ENCODE assay signal across 14 mouse cellular contexts in genomic region chr16:57349039-57349438, GRCm38 (mm10). TPM values are rescaled to one million over a fixed set of nuclear protein-coding genes. Genes with fewer than 3 reads are reported as not detected.
DNase-seq lines count a peak whose midpoint lies in the region; TF ChIP-seq lines count a peak whose summit lies in the region.
"Had no signal": no experiment of that assay in that cellular context is flagged by ENCODE, and none has a peak within 500 bp of the region (broad histone marks: within the 10 kb centered on the region; RNA-seq: fewer than 3 reads in every experiment).

No protein-coding gene starts in this region.

- WGBS in heart, adult 2 months, result 62% methylated on average over 3 of the region's 3 CpGs

- H3K36me3 ChIP-seq in heart, adult 2 months (ENCODE audit: control insufficient read depth, insufficient read depth, low read length), result no peaks in the 10 kb centered on the region
- H3K36me3 ChIP-seq: heart, embryonic 15.5 days; limb, embryonic 12.5 days had no signal

- no peaks in the 10 kb centered on the region; the same call in 1 of the 2 replicates for H3K4me1 ChIP-seq in heart, adult 2 months (ENCODE audit: control insufficient read depth, insufficient read depth, low read length)

- H3K9ac ChIP-seq in heart, adult 2 months (ENCODE audit: low read depth, low read length), result no peak overlapping the region
- H3K9ac ChIP-seq: forebrain, postnatal 0 days; heart, embryonic 15.5 days; hindbrain, embryonic 14.5 days; limb, embryonic 12.5 days; liver, postnatal 0 days had no signal

- H3K4me3 ChIP-seq in heart, adult 2 months, result no peak overlapping the region
- H3K4me3 ChIP-seq: heart, embryonic 15.5 days; limb, embryonic 12.5 days had no signal

- intact Hi-C loops in heart, adult 2 months (cut with DNase I), result loop anchor here (5.0 kb wide), 1 partner anchor 82 kb away; no protein-coding TSS in a partner anchor
- intact Hi-C loops in gastrocnemius, postnatal 14 days (cut with DNase I; ENCODE audit: low total_unique reads), result no loop called here

- peak; percentile 55 to 71 for DNase-seq in heart, adult 2 months
- DNase-seq in heart, adult 8-10 months (ENCODE audit: low spot score), result no peak
- DNase-seq in adrenal gland, postnatal 14 days, result peak; percentile 62
- DNase-seq in brain, adult 2 months (ENCODE audit: low read depth, low spot score), result peak; percentile 56
- peak; percentile 45 for DNase-seq in gastrocnemius, postnatal 14 days
- DNase-seq in testis, postnatal 14 days (ENCODE audit: low spot score), result no peak
- no peak for DNase-seq in thymus, postnatal 25 days
- DNase-seq: forebrain, postnatal 0 days; kidney, adult 11 months; liver, postnatal 0 days; right cerebral cortex, postnatal 4 days had no signal

- no peak for TF ChIP-seq POLR2A in heart, adult 2 months (IDR thresholded peaks at IDR 0.05; ENCODE audit: insufficient read depth, low read depth, low read length)

- no peaks in the 10 kb centered on the region for H3K27me3 ChIP-seq in heart, adult 2 months (ENCODE audit: control insufficient read depth, insufficient read depth, low read length)
- H3K27me3 ChIP-seq: heart, embryonic 15.5 days; limb, embryonic 12.5 days had no signal

- H3K27ac ChIP-seq in heart, adult 2 months, result peak overlapping the region; percentile 43
- H3K27ac ChIP-seq: heart, embryonic 15.5 days; hindbrain, embryonic 14.5 days had no signal

- TF ChIP-seq EP300 in heart, adult 2 months (IDR thresholded peaks at IDR 0.05; ENCODE audit: insufficient read depth, low read depth, low read length), result peak; percentile 96

- no peak for TF ChIP-seq CTCF in heart, adult 2 months (IDR thresholded peaks at IDR 0.05)

- no peaks in the 10 kb centered on the region for H3K79me2 ChIP-seq in heart, adult 2 months (replicated peaks; ENCODE audit: control insufficient read depth, insufficient read depth, low read length)

RNA-seq across cellular contexts. Expression of gene Filip1l, which starts 3.9 kb away (rescaled TPM):
- total RNA-seq in heart, adult 2 months (2021), result 10 to 100 TPM; 35.0 to 36.3 TPM
- polyA plus RNA-seq in heart, adult 2 months (2012; rRNA removed), result 9.2 and 19.5 TPM in 2 replicates
- 10 to 100 TPM; 25.5 to 36.2 (median 31.4) TPM for total RNA-seq in heart, adult 8-10 months (2022)
- 20.6 and 26.5 TPM in 2 replicates for total RNA-seq in adrenal gland, postnatal 14 days (2021)
- 10 to 100 TPM; 44.5 to 46.5 TPM for total RNA-seq in gastrocnemius, postnatal 14 days (2021)

RNA-seq across cellular contexts. Expression of gene Tmem30c, which starts 56.4 kb away (rescaled TPM):
- total RNA-seq in heart, adult 2 months (2021), result not detected
- not detected in 2 replicates for polyA plus RNA-seq in heart, adult 2 months (2012; rRNA removed)
- total RNA-seq in heart, adult 8-10 months (2022), result not detected
- total RNA-seq in adrenal gland, postnatal 14 days (2021), result not detected in 2 replicates
- not detected for total RNA-seq in gastrocnemius, postnatal 14 days (2021)
- polyA plus RNA-seq: heart, embryonic 15.5 days; liver, postnatal 0 days had no signal

Comparison
In these comparisons a context has a peak if more than half of its experiments do, and no peak if none do; other contexts are left out.
1. DNase-seq: peak in heart, adult 2 months (2 of 2), adrenal gland, postnatal 14 days (single experiment), brain, adult 2 months (single experiment) and gastrocnemius, postnatal 14 days (single experiment); none in heart, adult 8-10 months (single experiment), testis, postnatal 14 days (single experiment) and thymus, postnatal 25 days (single experiment).